Mouse (Mus musculus) heart, adult 9 months (tissue): ENCODE data around the gene Hipk4.

Experiments used
- DNase-seq, 2 experiments: peaks; one replicate each; pipeline ENCODE4 v3.0.0; 2022; ENCODE audit warnings: low spot score in 2 of 2

Hipk4 gene

GRCm38 (mm10) chr7:27540935-27541334 is 17.9 kb downstream of the Hipk4 start:
- no peak for DNase-seq

GRCm38 (mm10) chr7:27541431-27541830 is 18.4 kb downstream of the Hipk4 start:
- no peak for DNase-seq

GRCm38 (mm10) chr7:27541922-27542321 is 18.9 kb downstream of the Hipk4 start:
- no peak for DNase-seq

GRCm38 (mm10) chr7:27542392-27543033 is 19.4 kb downstream of the Hipk4 start:
- peak; percentile 75 to 77 for DNase-seq

- DNase-seq, result no peak
Observed at GRCm38 (mm10) chr7:27543065-27543464, 20.0 kb downstream of the Hipk4 start.

GRCm38 (mm10) chr7:27543851-27544250 is 20.8 kb downstream of the Hipk4 start:
- DNase-seq, result no peak

- DNase-seq, result no peak
Observed at GRCm38 (mm10) chr7:27544675-27545370, 21.8 kb downstream of the Hipk4 start.

- no peak for DNase-seq
Observed at GRCm38 (mm10) chr7:27549597-27549996, 26.5 kb downstream of the Hipk4 start.

- no peak for DNase-seq
Observed at GRCm38 (mm10) chr7:27552070-27552469, 29.0 kb downstream of the Hipk4 start.

GRCm38 (mm10) chr7:27552931-27553513 is 30.0 kb downstream of the Hipk4 start, which contains the start of the genes Pld3 and 2310022A10Rik:
Gene Pld3 (minus strand): TSS chr7:27553218.
Gene 2310022A10Rik (plus strand): TSS chr7:27553233.
- peak; percentile 96 to 98 for DNase-seq

- DNase-seq, result peak; percentile 52 to 67
Observed at GRCm38 (mm10) chr7:27560291-27560887, 37.3 kb downstream of the Hipk4 start.

GRCm38 (mm10) chr7:27560978-27561377 is 37.9 kb downstream of the Hipk4 start:
- no peak for DNase-seq

GRCm38 (mm10) chr7:27569580-27570224 is 46.6 kb downstream of the Hipk4 start:
- peak in 1 of 2 experiments; percentile 32 for DNase-seq

GRCm38 (mm10) chr7:27572133-27572532 is 49.1 kb downstream of the Hipk4 start:
- DNase-seq, result no peak

- no peak for DNase-seq
Observed at GRCm38 (mm10) chr7:27574124-27574880, 51.2 kb downstream of the Hipk4 start.

- no peak for DNase-seq
Observed at GRCm38 (mm10) chr7:27576914-27577313, 53.8 kb downstream of the Hipk4 start.

- no peak for DNase-seq
Observed at GRCm38 (mm10) chr7:27577589-27577988, 54.5 kb downstream of the Hipk4 start.

GRCm38 (mm10) chr7:27578465-27578864 is 55.4 kb downstream of the Hipk4 start:
- DNase-seq, result no peak

- DNase-seq, result no peak
Observed at GRCm38 (mm10) chr7:27580380-27581174, 57.5 kb downstream of the Hipk4 start.
